Mouse (Mus musculus): ENCODE results near the gene Phc2. TPM values are rescaled to one million over a fixed set of nuclear protein-coding genes. Genes with fewer than 3 reads are reported as not detected.

Phc2 gene
- polyA plus RNA-seq, 1 experiment: 205 TPM

- H3K27me3 ChIP-seq (ENCODE audit: control insufficient read depth, insufficient read depth, insufficient read length): no peaks in the 10 kb centered on the region
- peaks cover 78% of the 10 kb centered on the region for H3K36me3 ChIP-seq (ENCODE audit: control insufficient read depth, insufficient read depth)
- no peak overlapping the region for H3K4me3 ChIP-seq (ENCODE audit: insufficient read depth, poor library complexity, severe bottlenecking)
- TF ChIP-seq USF1 (IDR thresholded peaks at IDR 0.05; ENCODE audit: low read depth): no peak
- TF ChIP-seq MAX (IDR thresholded peaks at IDR 0.05): no peak
- TF ChIP-seq CEBPB (IDR thresholded peaks at IDR 0.05; ENCODE audit: low read depth): no peak
- no peak for TF ChIP-seq FOSL1 (IDR thresholded peaks at IDR 0.05; ENCODE audit: insufficient read depth, low read length, poor library complexity, severe bottlenecking)
- no peak for TF ChIP-seq MYOD1 (IDR thresholded peaks at IDR 0.05; ENCODE audit: control insufficient read depth, insufficient read length, low read depth)
- no peak for TF ChIP-seq MYOG (IDR thresholded peaks at IDR 0.05; ENCODE audit: control insufficient read depth, extremely low read depth, insufficient read length)
- TF ChIP-seq CTCF (IDR thresholded peaks at IDR 0.05; ENCODE audit: control insufficient read depth, insufficient read depth, insufficient read length): no peak
- H3ac ChIP-seq (ENCODE audit: control insufficient read depth, insufficient read length, low read depth): no peak overlapping the region
- H3K79me3 ChIP-seq (ENCODE audit: low read depth): peaks cover 58% of the 10 kb centered on the region
- H3K79me2 ChIP-seq (ENCODE audit: control insufficient read depth, insufficient read depth): peaks cover 83% of the 10 kb centered on the region
These were observed 88.6 kb downstream of the Phc2 start for GRCm38 (mm10) chr4:128743031-128743626.

- Histone ChIP-seq H3K79me3 (ENCODE audit: low read depth) (peaks cover 38% of the 10 kb centered on the region), H3K79me2 (ENCODE audit: control insufficient read depth, insufficient read depth) (peaks cover 63% of the 10 kb centered on the region), H3K36me3 (ENCODE audit: control insufficient read depth, insufficient read depth) (peaks cover 83% of the 10 kb centered on the region), H3ac (ENCODE audit: control insufficient read depth, insufficient read length, low read depth) (no peak overlapping the region), H3K4me3 (ENCODE audit: insufficient read depth, poor library complexity, severe bottlenecking) (no peak overlapping the region), H3K27me3 (ENCODE audit: control insufficient read depth, insufficient read depth, insufficient read length) (no peaks in the 10 kb centered on the region)
- TF ChIP-seq FOSL1 (IDR thresholded peaks at IDR 0.05; ENCODE audit: insufficient read depth, low read length, poor library complexity, severe bottlenecking) (no peak), CTCF (IDR thresholded peaks at IDR 0.05; ENCODE audit: control insufficient read depth, insufficient read depth, insufficient read length) (no peak), CEBPB (IDR thresholded peaks at IDR 0.05; ENCODE audit: low read depth) (no peak), MYOD1 (IDR thresholded peaks at IDR 0.05; ENCODE audit: control insufficient read depth, insufficient read length, low read depth) (no peak), MAX (IDR thresholded peaks at IDR 0.05) (no peak), MYOG (IDR thresholded peaks at IDR 0.05; ENCODE audit: control insufficient read depth, extremely low read depth, insufficient read length) (no peak), USF1 (IDR thresholded peaks at IDR 0.05; ENCODE audit: low read depth) (no peak)
These were observed 90.7 kb downstream of the Phc2 start for GRCm38 (mm10) chr4:128745160-128745559.

- TF ChIP-seq MAX (IDR thresholded peaks at IDR 0.05): no peak
- TF ChIP-seq USF1 (IDR thresholded peaks at IDR 0.05; ENCODE audit: low read depth): no peak
- TF ChIP-seq CEBPB (IDR thresholded peaks at IDR 0.05; ENCODE audit: low read depth): no peak
- TF ChIP-seq FOSL1 (IDR thresholded peaks at IDR 0.05; ENCODE audit: insufficient read depth, low read length, poor library complexity, severe bottlenecking): no peak
- no peak for TF ChIP-seq MYOD1 (IDR thresholded peaks at IDR 0.05; ENCODE audit: control insufficient read depth, insufficient read length, low read depth)
- Histone ChIP-seq H3ac (ENCODE audit: control insufficient read depth, insufficient read length, low read depth) (no peak overlapping the region), H3K36me3 (ENCODE audit: control insufficient read depth, insufficient read depth) (peaks cover 92% of the 10 kb centered on the region), H3K4me3 (ENCODE audit: insufficient read depth, poor library complexity, severe bottlenecking) (no peak overlapping the region), H3K79me2 (ENCODE audit: control insufficient read depth, insufficient read depth) (peaks cover 37% of the 10 kb centered on the region), H3K79me3 (ENCODE audit: low read depth) (peaks cover 12% of the 10 kb centered on the region), H3K27me3 (ENCODE audit: control insufficient read depth, insufficient read depth, insufficient read length) (no peaks in the 10 kb centered on the region)
These were observed 93.2 kb downstream of the Phc2 start for GRCm38 (mm10) chr4:128747614-128748270.

- Histone ChIP-seq H3K79me3 (ENCODE audit: low read depth) (peaks cover 7% of the 10 kb centered on the region), H3K79me2 (ENCODE audit: control insufficient read depth, insufficient read depth) (peaks cover 31% of the 10 kb centered on the region), H3ac (ENCODE audit: control insufficient read depth, insufficient read length, low read depth) (no peak overlapping the region), H3K4me3 (ENCODE audit: insufficient read depth, poor library complexity, severe bottlenecking) (no peak overlapping the region), H3K36me3 (ENCODE audit: control insufficient read depth, insufficient read depth) (peaks cover 98% of the 10 kb centered on the region), H3K27me3 (ENCODE audit: control insufficient read depth, insufficient read depth, insufficient read length) (no peaks in the 10 kb centered on the region)
- TF ChIP-seq FOSL1 (IDR thresholded peaks at IDR 0.05; ENCODE audit: insufficient read depth, low read length, poor library complexity, severe bottlenecking) (no peak), CTCF (IDR thresholded peaks at IDR 0.05; ENCODE audit: control insufficient read depth, insufficient read depth, insufficient read length) (no peak), MYOG (IDR thresholded peaks at IDR 0.05; ENCODE audit: control insufficient read depth, extremely low read depth, insufficient read length) (no peak), MAX (IDR thresholded peaks at IDR 0.05) (no peak), CEBPB (IDR thresholded peaks at IDR 0.05; ENCODE audit: low read depth) (no peak), USF1 (IDR thresholded peaks at IDR 0.05; ENCODE audit: low read depth) (no peak), MYOD1 (IDR thresholded peaks at IDR 0.05; ENCODE audit: control insufficient read depth, insufficient read length, low read depth) (no peak)
These were observed 93.8 kb downstream of the Phc2 start for GRCm38 (mm10) chr4:128748309-128748708.

GRCm38 (mm10) chr4:128751006-128751405 lies 96.5 kb downstream of the Phc2 start:
- Histone ChIP-seq H3ac (ENCODE audit: control insufficient read depth, insufficient read length, low read depth) (no peak overlapping the region), H3K36me3 (ENCODE audit: control insufficient read depth, insufficient read depth) (peaks cover 79% of the 10 kb centered on the region), H3K27me3 (ENCODE audit: control insufficient read depth, insufficient read depth, insufficient read length) (no peaks in the 10 kb centered on the region), H3K79me3 (ENCODE audit: low read depth) (no peaks in the 10 kb centered on the region), H3K79me2 (ENCODE audit: control insufficient read depth, insufficient read depth) (peaks cover 6% of the 10 kb centered on the region), H3K4me3 (ENCODE audit: insufficient read depth, poor library complexity, severe bottlenecking) (no peak overlapping the region)
- TF ChIP-seq MYOG (IDR thresholded peaks at IDR 0.05; ENCODE audit: control insufficient read depth, extremely low read depth, insufficient read length): no peak
- no peak for TF ChIP-seq CEBPB (IDR thresholded peaks at IDR 0.05; ENCODE audit: low read depth)
- no peak for TF ChIP-seq CTCF (IDR thresholded peaks at IDR 0.05; ENCODE audit: control insufficient read depth, insufficient read depth, insufficient read length)
- no peak for TF ChIP-seq FOSL1 (IDR thresholded peaks at IDR 0.05; ENCODE audit: insufficient read depth, low read length, poor library complexity, severe bottlenecking)
- no peak for TF ChIP-seq USF1 (IDR thresholded peaks at IDR 0.05; ENCODE audit: low read depth)
- TF ChIP-seq MAX (IDR thresholded peaks at IDR 0.05): no peak
- TF ChIP-seq MYOD1 (IDR thresholded peaks at IDR 0.05; ENCODE audit: control insufficient read depth, insufficient read length, low read depth): no peak

Measured in C2C12 (cell line).